Mouse (Mus musculus) intestine, postnatal 0 days (tissue): ENCODE measurements at regions not wholly inside any gene's neighbourhood (a gene's known extent, or its start where the extent isn't known, plus 50 kb on each side); places are given as distances from the start of the nearest gene placed in this dataset.
A peak's percentile ranks its signal among the peaks of the same experiment; 100 is the strongest.

Source experiments
- ATAC-seq: fragments of 200-750 bp; cut with Nextera tagmentation; 2 replicates; pipeline ENCODE4 v1.8.0; 2017; ENCODE audit warnings: mild to moderate bottlenecking, moderate TSS enrichment, moderate library complexity
- H3K27ac ChIP-seq: fragments of 300-500 bp; sonication (generic); 2 replicates; pipeline ENCODE4 v1.5.1; 2014; ENCODE audit warnings: mild to moderate bottlenecking, low read depth, low read length, moderate library complexity
- H3K27me3 ChIP-seq: fragments of 300-500 bp; sonication (generic); replicated peaks from 2 replicates; pipeline ENCODE4 v1.6.1; 2014; ENCODE audit warnings: low read length, mixed read lengths; ENCODE audit not compliant: control insufficient read depth, insufficient read depth
- H3K36me3 ChIP-seq: fragments of 300-500 bp; sonication (generic); 2 replicates; pipeline ENCODE4 v1.6.1; 2014; ENCODE audit warnings: mild to moderate bottlenecking, moderate library complexity; ENCODE audit not compliant: control insufficient read depth, insufficient read depth
- H3K4me1 ChIP-seq: fragments of 300-500 bp; sonication (generic); replicated peaks from 2 replicates; pipeline ENCODE4 v1.6.1; 2014; ENCODE audit warnings: antibody characterized with exemption, low read length, mixed read lengths; ENCODE audit not compliant: control insufficient read depth, insufficient read depth
- H3K4me2 ChIP-seq: fragments of 300-500 bp; sonication (generic); replicated peaks from 2 replicates; pipeline ENCODE4 v1.6.1; 2014; ENCODE audit warnings: low read depth, mild to moderate bottlenecking, moderate library complexity
- H3K4me3 ChIP-seq: fragments of 300-500 bp; sonication (generic); 2 replicates; pipeline ENCODE4 v1.5.1; 2014; ENCODE audit warnings: low read depth, low read length
- H3K9ac ChIP-seq: fragments of 300-500 bp; sonication (generic); 2 replicates; pipeline ENCODE4 v1.6.1; 2014; ENCODE audit warnings: mild to moderate bottlenecking, low read depth, low read length
- H3K9me3 ChIP-seq: fragments of 300-500 bp; sonication (generic); 2 replicates; pipeline ENCODE4 v1.6.1; 2016; ENCODE audit warnings: mixed run types; ENCODE audit not compliant: control insufficient read depth
- CTCF ChIP-seq: sonication (generic); IDR thresholded peaks from 2 replicates; pipeline ENCODE4 v1.5.1; 2016; ENCODE audit warnings: low read depth, mild to moderate bottlenecking, control low read depth, antibody characterized with exemption, moderate library complexity
- WGBS: fragments of 180-500 bp; shearing (Covaris S2); extraction: QIAGEN DNeasy Blood & Tissue Kit; methylation state at CpG from one replicate; pipeline ENCODE4 v1.1.7; 2014; 5-methylcytosine and 5-hydroxymethylcytosine counted together

GRCm38 (mm10) chr9:120723026-120723425 is 151.8 kb downstream of the Rpl14 start:
- Histone ChIP-seq H3K4me1 (no peaks in the 10 kb centered on the region), H3K36me3 (no peaks in the 10 kb centered on the region), H3K9me3 (no peaks in the 10 kb centered on the region), H3K4me3 (no peak overlapping the region), H3K27ac (no peak overlapping the region), H3K9ac (no peak overlapping the region), H3K4me2 (no peak overlapping the region), H3K27me3 (no peaks in the 10 kb centered on the region)
- no peak for TF ChIP-seq CTCF
- no peak for ATAC-seq
- 84% methylated on average over 5 of the region's 5 CpGs for WGBS

- 33% methylated on average over 8 of the region's 8 CpGs for WGBS
- ATAC-seq = peak; percentile 16; the same call in 1 of the 2 replicates
- Histone ChIP-seq H3K4me1 (0 out of 2 replicates have a peak, but pooled peaks cover 11% of the 10 kb centered on the region), H3K4me3 (no peak overlapping the region), H3K27ac (no peak overlapping the region), H3K36me3 (no peaks in the 10 kb centered on the region), H3K27me3 (no peaks in the 10 kb centered on the region), H3K4me2 (no peak overlapping the region), H3K9me3 (no peaks in the 10 kb centered on the region), H3K9ac (no peak overlapping the region)
- no peak for TF ChIP-seq CTCF
Measured at GRCm38 (mm10) chr9:120731952-120732622, 160.8 kb downstream of the Rpl14 start.

GRCm38 (mm10) chr9:120732650-120733293 is 161.5 kb downstream of the Rpl14 start:
- WGBS = 68% methylated on average over 14 of the region's 14 CpGs
- H3K9me3 ChIP-seq = no peaks in the 10 kb centered on the region
- no peak overlapping the region for H3K4me2 ChIP-seq
- no peak overlapping the region for H3K9ac ChIP-seq
- no peak for ATAC-seq
- no peaks in the 10 kb centered on the region for H3K36me3 ChIP-seq
- no peak for TF ChIP-seq CTCF
- no peaks in the 10 kb centered on the region for H3K27me3 ChIP-seq
- H3K4me3 ChIP-seq = no peak overlapping the region
- H3K4me1 ChIP-seq = 0 out of 2 replicates have a peak, but pooled peaks cover 11% of the 10 kb centered on the region
- H3K27ac ChIP-seq = no peak overlapping the region

GRCm38 (mm10) chr9:120733681-120734465 is 162.6 kb downstream of the Rpl14 start:
- Histone ChIP-seq H3K9ac (no peak overlapping the region), H3K4me2 (no peak overlapping the region), H3K4me3 (no peak overlapping the region), H3K27me3 (no peaks in the 10 kb centered on the region), H3K9me3 (no peaks in the 10 kb centered on the region), H3K27ac (no peak overlapping the region), H3K4me1 (0 out of 2 replicates have a peak, but pooled peaks cover 11% of the 10 kb centered on the region), H3K36me3 (no peaks in the 10 kb centered on the region)
- peak; percentile 36 for ATAC-seq
- WGBS = 52% methylated on average over 11 of the region's 11 CpGs
- peak; percentile 66 for TF ChIP-seq CTCF

- H3K9me3 ChIP-seq = no peaks in the 10 kb centered on the region
- no peak for TF ChIP-seq CTCF
- no peaks in the 10 kb centered on the region for H3K36me3 ChIP-seq
- H3K4me1 ChIP-seq = peaks cover 11% of the 10 kb centered on the region; the same call in 1 of the 2 replicates
- H3K4me2 ChIP-seq = no peak overlapping the region
- no peak overlapping the region for H3K4me3 ChIP-seq
- H3K27me3 ChIP-seq = no peaks in the 10 kb centered on the region
- WGBS = 69% methylated on average over 7 of the region's 7 CpGs
- no peak for ATAC-seq
- no peak overlapping the region for H3K9ac ChIP-seq
- no peak overlapping the region for H3K27ac ChIP-seq
Measured at GRCm38 (mm10) chr9:120735217-120735616, 164.0 kb downstream of the Rpl14 start.

GRCm38 (mm10) chr9:120737956-120738355 is 166.7 kb downstream of the Rpl14 start:
- 12% methylated on average over 1 of the region's 1 CpGs for WGBS
- TF ChIP-seq CTCF = no peak
- Histone ChIP-seq H3K4me2 (no peak overlapping the region), H3K27ac (no peak overlapping the region), H3K4me3 (no peak overlapping the region), H3K36me3 (no peaks in the 10 kb centered on the region), H3K9ac (no peak overlapping the region), H3K27me3 (no peaks in the 10 kb centered on the region), H3K9me3 (no peaks in the 10 kb centered on the region), H3K4me1 (peaks cover 9% of the 10 kb centered on the region; the same call in 1 of the 2 replicates)
- ATAC-seq = peak; percentile 85
